Mouse (Mus musculus) liver, adult (tissue): ENCODE data around the gene Krtap7-1.

Experiments used
- GATA4 ChIP-seq: IDR thresholded peaks from 2 replicates; pipeline ENCODE4 v1.6.1; 2014; ENCODE audit warnings: mild to moderate bottlenecking, low read length; ENCODE audit not compliant: insufficient replicate concordance

Gene Krtap7-1

GRCm38 (mm10) chr16:89477679-89478314 is 30.3 kb downstream of the Krtap7-1 start:
- TF ChIP-seq GATA4, result no peak

- TF ChIP-seq GATA4, result no peak
Measured at GRCm38 (mm10) chr16:89461189-89461588, 46.9 kb downstream of the Krtap7-1 start.
